Mouse (Mus musculus) megakaryocyte, embryonic 14.5 days (primary cell): Measurements from ENCODE around the gene Senp3. TPM values are rescaled to one million over a fixed set of nuclear protein-coding genes. Genes with fewer than 3 reads are reported as not detected.

Experiments used
- H3K27me3 ChIP-seq: replicated peaks from 2 replicates; pipeline ENCODE3; 2012; ENCODE audit warnings: inconsistent platforms
- H3K36me3 ChIP-seq: replicated peaks from 2 replicates; pipeline ENCODE3; 2012; ENCODE audit warnings: low read length, inconsistent platforms, mixed read lengths
- H3K4me1 ChIP-seq: 2 replicates; pipeline ENCODE4 v1.6.1; 2012; ENCODE audit warnings: inconsistent platforms
- H3K4me3 ChIP-seq: replicated peaks from 2 replicates; pipeline ENCODE3; 2012; ENCODE audit warnings: moderate library complexity, mild to moderate bottlenecking, inconsistent platforms
- H3K9me3 ChIP-seq: 2 replicates; pipeline ENCODE4 v1.6.1; 2012; ENCODE audit warnings: inconsistent platforms
- FLI1 ChIP-seq: IDR thresholded peaks from 2 replicates; pipeline ENCODE4 v1.6.1; 2012; ENCODE audit warnings: low read length, inconsistent platforms, mixed read lengths
- GATA1 ChIP-seq: IDR thresholded peaks from 3 replicates; pipeline ENCODE4 v1.6.1; 2012; ENCODE audit warnings: mixed read lengths, low read length, inconsistent platforms, borderline replicate concordance
- polyA plus RNA-seq: library from polyadenylated mRNA; stranded (reverse); fragments of >175 nt; gene quantifications from 2 replicates; pipeline ENCODE4 v1.2.3, GENCODE M21; 2012; ENCODE audit warnings: low replicate concordance; ENCODE audit not compliant: insufficient read depth

The Senp3 gene
- polyA plus RNA-seq, 1 experiment: 54.1 TPM

DNA sequence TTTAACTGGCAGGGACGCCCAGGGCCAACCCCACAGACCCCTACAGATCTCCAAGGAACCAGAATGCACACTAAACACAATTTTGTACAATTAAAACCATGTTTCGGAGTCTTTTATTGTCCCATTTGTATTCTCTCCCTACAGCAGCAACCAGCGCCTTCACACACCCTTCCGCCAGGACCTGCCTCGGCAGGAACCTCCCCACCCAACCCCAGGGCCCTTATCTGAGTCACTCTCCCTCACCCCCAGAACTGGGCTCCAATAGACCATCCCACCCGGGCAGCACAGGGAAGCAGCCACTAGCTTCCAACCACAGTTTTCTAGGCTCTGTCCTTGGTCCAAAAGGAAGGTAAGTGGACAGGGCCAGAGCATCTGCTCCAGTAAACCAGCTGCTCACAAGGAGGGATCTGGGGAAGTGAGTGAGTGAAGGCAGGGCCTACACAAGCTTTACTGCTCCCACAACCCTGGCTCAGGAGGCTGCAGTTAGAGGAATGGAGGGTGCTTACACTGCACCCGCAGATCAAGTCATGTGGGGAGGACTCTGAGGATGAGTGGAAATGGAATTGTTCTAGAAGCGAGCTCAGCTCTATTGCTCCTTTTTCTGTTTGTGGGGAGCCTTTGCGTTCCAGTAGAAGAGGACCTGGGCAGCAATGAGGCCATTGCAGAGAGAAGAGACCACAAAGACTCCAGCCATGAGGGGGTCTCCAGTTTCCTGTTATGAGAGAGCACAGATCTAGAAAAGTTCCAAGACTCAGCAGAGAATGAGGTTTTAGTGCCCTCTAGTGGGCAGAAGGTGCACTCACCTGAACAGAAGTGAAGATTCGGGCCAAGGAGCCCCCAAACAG lies 25.0 kb downstream of the Senp3 start:
- Histone ChIP-seq H3K4me3 (no peak overlapping the region), H3K36me3 (peaks cover 79% of the 10 kb centered on the region), H3K4me1 (peaks cover 68% of the 10 kb centered on the region)

DNA sequence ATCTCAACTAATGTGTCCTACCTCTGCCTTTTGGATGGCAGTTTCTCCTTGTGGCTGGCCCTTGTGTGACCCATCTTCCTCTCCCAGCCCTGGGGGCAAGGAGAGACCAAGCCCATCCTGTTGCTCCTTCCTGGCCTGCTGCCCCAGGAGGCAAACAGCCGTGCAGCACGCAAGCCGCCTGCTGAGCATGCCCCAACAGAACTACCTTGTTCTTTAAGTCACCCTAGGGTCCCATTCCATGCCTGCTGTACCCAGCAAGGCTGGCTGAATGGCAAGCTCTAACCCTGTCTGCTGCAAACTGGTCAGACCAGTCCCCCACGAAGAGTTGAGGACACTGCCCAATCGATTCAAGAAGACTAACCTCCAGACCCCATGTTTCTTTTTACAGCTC lies 25.8 kb downstream of the Senp3 start:
- Histone ChIP-seq H3K4me3 (no peak overlapping the region), H3K27me3 (no peaks in the 10 kb centered on the region), H3K4me1 (peaks cover 60% of the 10 kb centered on the region), H3K36me3 (peaks cover 87% of the 10 kb centered on the region), H3K9me3 (no peaks in the 10 kb centered on the region)
- TF ChIP-seq FLI1: no peak
- TF ChIP-seq GATA1: no peak

More for the DNA sequence above, 25.0 kb downstream of the Senp3 start:
- Histone ChIP-seq H3K9me3 (no peaks in the 10 kb centered on the region), H3K27me3 (no peaks in the 10 kb centered on the region)
- TF ChIP-seq FLI1: no peak
- no peak for TF ChIP-seq GATA1

DNA sequence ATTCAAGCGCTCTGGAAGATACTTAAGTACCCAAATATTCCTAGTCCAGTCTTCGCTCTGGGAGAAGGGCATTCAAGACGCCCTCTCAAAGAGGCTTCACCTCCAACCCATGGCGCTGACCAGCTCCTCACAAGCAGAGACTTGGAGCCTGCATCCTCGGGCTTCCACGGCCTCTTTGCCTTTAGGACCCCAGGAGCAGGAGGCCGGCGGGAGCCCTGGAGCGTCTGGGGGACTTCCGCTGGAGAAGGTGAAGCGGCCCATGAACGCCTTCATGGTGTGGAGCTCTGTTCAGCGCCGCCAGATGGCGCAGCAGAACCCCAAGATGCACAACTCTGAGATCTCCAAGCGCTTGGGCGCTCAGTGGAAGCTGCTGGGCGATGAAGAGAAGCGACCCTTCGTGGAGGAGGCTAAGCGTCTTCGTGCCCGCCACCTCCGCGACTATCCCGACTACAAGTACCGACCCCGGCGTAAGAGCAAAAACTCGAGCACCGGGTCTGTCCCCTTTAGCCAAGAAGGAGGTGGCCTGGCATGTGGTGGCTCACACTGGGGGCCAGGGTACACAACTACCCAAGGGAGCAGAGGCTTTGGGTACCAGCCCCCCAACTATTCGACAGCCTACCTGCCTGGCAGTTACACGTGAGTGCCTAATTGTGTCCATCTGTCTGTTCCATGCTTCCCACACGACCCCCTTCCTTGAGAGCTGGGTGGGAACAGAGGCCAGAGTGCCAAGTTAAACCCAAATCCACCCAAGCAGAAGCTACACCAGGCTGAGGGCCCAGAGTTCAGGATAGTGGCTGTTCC lies 26.4 kb downstream of the Senp3 start, which contains the start of gene Sox15:
Sox15 (plus strand) TSS at position 51 of the 801 bp plus-strand sequence.
- Histone ChIP-seq H3K4me3 (no peak within 1 kb of the TSS), H3K36me3 (peaks cover 93% of the 10 kb centered on the region), H3K4me1 (peaks cover 56% of the 10 kb centered on the region), H3K9me3 (no peaks in the 10 kb centered on the region), H3K27me3 (no peaks in the 10 kb centered on the region)
- TF ChIP-seq FLI1: no peak
- TF ChIP-seq GATA1: no peak

DNA sequence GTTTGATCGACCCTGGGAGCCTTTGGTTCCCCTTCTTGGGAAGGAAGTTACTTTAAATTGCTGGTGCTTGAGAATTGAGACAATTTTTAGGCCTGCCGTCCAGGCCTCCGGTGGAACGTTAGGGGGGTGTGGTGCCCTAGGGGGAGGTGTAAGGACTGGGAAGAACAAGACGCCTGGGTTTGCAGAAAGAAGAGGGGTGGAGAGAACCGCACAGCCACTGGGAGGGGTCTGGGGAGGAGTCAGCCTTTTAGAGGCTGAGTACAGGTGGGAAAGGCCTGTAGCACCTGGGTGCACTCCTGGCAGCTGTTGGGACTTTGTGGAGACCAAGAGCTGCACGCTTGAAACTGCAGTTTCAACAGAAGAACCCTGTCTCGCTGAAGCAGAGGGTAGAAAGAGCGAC lies 27.1 kb downstream of the Senp3 start:
- Histone ChIP-seq H3K36me3 (peaks cover 94% of the 10 kb centered on the region), H3K9me3 (no peaks in the 10 kb centered on the region), H3K4me1 (peaks cover 49% of the 10 kb centered on the region), H3K27me3 (no peaks in the 10 kb centered on the region), H3K4me3 (no peak overlapping the region)
- TF ChIP-seq GATA1 (no peak), FLI1 (no peak)

DNA sequence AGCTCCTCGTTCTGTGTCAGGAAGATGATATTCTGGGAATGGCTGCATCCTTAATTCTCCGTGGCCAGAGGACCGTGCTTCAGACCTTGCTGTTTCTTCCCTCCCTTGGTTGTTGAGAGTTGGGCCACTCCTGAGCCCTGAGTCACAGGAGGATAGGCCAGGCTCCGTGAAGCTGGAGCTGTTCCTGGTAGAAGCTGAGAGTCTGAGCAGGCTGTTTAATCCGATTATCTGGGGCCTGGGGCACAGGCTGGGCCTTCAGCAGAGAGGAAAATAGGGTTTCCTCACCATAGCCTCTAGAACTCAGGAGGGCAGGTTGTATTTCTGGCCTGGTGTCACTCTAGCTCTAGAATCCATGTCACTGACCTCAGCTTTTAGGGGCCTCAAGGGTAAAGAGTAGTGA lies 28.5 kb downstream of the Senp3 start:
- H3K4me1 ChIP-seq: peaks cover 38% of the 10 kb centered on the region
- peaks cover 98% of the 10 kb centered on the region for H3K36me3 ChIP-seq
- no peak for TF ChIP-seq FLI1
- no peak for TF ChIP-seq GATA1
- no peaks in the 10 kb centered on the region for H3K27me3 ChIP-seq
- no peaks in the 10 kb centered on the region for H3K9me3 ChIP-seq
- H3K4me3 ChIP-seq: no peak overlapping the region

DNA sequence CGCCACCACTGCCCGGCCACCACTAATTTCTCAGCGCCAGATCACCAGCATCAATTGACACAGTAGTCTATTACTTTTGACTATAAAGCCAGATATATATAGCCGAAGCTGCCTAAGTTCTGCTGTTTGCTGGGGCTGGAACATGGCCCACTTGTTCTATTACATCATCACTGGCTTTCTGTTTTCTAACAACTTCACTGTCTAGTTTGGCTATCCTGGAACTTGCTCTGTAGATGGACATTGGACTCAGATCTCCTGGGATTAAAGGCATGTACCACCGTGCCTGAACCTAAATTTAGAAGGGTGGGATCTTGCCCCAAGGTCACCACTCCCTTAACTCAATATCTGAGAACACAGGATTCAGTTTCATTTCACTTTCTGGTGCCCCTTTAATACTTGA lies 36.0 kb downstream of the Senp3 start:
- Histone ChIP-seq H3K9me3 (no peaks in the 10 kb centered on the region), H3K4me3 (no peak overlapping the region), H3K36me3 (peaks cover 94% of the 10 kb centered on the region), H3K4me1 (no peaks in the 10 kb centered on the region), H3K27me3 (no peaks in the 10 kb centered on the region)
- no peak for TF ChIP-seq GATA1
- TF ChIP-seq FLI1: no peak

DNA sequence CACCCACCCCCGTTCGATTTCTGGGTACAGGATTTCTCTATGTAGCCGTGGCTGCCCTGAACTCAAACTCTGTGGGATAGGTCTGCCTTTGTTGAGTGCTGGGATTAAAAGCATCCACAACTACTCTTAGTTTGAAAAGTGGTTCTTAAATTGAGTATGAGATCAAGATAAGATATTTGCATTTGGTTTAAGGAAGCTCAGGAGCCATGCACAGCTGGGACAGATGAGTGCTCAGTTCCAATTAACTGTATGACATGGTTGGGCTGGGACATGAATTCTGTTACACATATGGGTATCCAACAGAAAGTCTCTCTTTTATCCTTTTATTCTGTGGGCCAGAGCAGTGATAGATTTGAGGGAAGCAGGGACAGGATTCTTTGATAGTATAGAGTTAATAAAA lies 46.4 kb downstream of the Senp3 start:
- Histone ChIP-seq H3K4me1 (peaks cover 44% of the 10 kb centered on the region), H3K9me3 (no peaks in the 10 kb centered on the region), H3K4me3 (no peak overlapping the region), H3K27me3 (no peaks in the 10 kb centered on the region), H3K36me3 (peaks cover 39% of the 10 kb centered on the region)
- TF ChIP-seq GATA1: no peak
- no peak for TF ChIP-seq FLI1

DNA sequence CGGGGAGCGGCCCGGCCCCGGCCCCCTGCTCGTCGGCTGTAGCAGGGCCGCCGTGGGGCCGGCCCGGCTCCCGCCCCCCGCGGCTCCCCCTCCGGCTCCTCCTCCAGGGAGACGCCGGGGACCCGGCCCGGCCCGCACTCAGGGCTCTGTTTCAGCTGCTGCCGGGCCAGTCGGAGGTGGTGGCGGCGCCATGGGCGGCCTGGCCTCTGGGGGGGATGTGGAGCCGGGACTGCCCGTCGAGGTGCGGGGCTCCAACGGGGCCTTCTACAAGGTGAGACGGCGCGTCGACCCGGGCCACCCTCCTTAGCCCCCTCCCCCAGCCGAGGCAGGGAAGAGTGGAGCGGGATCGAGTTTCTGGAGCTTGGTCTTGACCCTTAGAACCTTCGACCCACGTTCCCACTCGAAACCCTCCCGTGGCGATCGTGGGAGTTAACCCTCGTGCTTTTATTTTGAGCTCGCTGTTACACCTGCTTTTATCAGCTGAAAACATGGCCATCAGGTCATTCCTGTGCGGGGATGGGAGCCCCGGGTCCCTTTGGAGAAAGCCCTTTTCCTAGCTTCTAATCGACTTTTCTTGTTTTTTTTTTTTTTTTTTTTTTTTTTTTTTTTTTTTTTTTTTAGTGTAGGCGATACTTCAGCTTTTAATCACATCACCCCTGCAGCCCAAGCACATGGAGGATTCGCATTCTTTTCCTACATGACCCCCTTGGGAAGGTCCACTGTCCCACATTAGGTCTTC lies 48.6 kb downstream of the Senp3 start:
- Histone ChIP-seq H3K27me3 (no peaks in the 10 kb centered on the region), H3K4me1 (peaks cover 51% of the 10 kb centered on the region), H3K9me3 (no peaks in the 10 kb centered on the region), H3K4me3 (peak overlapping the region; percentile 97), H3K36me3 (peaks cover 21% of the 10 kb centered on the region)
- no peak for TF ChIP-seq FLI1
- TF ChIP-seq GATA1: no peak

DNA sequence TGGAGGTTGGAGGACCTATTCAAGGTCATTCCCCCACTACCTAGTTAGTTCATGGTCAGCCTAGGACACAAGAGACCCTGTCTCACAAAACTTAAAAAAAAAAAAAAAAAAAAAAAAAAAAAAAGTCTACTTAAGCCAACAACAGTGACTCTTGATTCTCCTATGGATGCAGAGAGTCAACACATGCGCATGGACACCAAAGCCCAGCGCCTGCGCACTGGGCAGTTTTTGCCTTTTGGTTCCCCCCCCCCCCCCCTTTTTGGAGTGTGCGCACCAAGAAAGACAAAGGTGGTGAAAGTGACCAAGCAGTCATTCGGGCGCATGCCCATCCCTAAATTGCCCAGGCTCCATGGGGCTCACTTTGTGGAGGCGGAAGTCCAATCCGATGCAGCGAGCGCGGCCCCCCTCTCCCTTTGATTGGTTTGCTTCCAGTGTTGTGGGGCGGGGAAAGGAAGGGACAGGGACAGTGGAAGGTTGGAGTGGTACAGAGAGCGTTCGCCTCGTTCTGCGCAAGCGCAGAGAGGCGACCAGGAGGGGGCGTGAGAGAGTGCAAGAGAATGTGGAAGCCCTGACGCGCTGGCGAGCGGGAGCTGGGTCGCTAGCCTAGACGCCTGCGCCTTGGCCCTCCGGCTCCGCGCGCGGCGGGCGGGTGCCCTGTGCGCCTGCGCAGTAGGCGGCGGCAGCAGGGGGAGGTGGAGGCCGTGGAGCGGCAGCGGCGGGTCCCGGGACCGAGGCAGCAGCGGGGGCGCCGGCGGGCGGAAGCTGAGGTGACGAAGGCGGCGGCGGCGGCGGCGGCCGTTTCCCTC lies 49.4 kb downstream of the Senp3 start, which contains the start of gene Fxr2:
Fxr2 (plus strand) TSS at position 707 of the 806 bp plus-strand sequence.
- Histone ChIP-seq H3K36me3 (peaks cover 16% of the 10 kb centered on the region), H3K9me3 (no peaks in the 10 kb centered on the region), H3K27me3 (no peaks in the 10 kb centered on the region), H3K4me3 (peak within 1 kb of the TSS; percentile 97), H3K4me1 (peaks cover 52% of the 10 kb centered on the region)
- TF ChIP-seq FLI1: no peak
- no peak for TF ChIP-seq GATA1
